13 mouse cellular contexts compared by ENCODE assay signal in genomic region chr10:4910451-4910850, GRCm38 (mm10).
"Had no signal": no experiment of that assay in that cellular context is flagged by ENCODE, and none has a peak within 500 bp of the region (broad histone marks: within the 10 kb centered on the region; RNA-seq: fewer than 3 reads in every experiment).

No protein-coding gene starts in this region.

- H3K4me1 ChIP-seq: limb, embryonic 13.5 days; midbrain, embryonic 10.5 days; neural tube, embryonic 13.5 days had no signal

- H3K36me3 ChIP-seq: limb, embryonic 13.5 days; midbrain, embryonic 10.5 days; neural tube, embryonic 13.5 days had no signal

- ATAC-seq: intestine, embryonic 16.5 days had no signal

- H3K27ac ChIP-seq: limb, embryonic 13.5 days; liver, embryonic 14.5 days; midbrain, embryonic 10.5 days; neural tube, embryonic 13.5 days had no signal

- H3K9ac ChIP-seq: limb, embryonic 13.5 days; liver, embryonic 14.5 days; neural tube, embryonic 13.5 days had no signal

- DNase-seq: kidney, adult 8-10 months; kidney, postnatal 25 days; left cerebral cortex, postnatal 4 days; lung, adult 18-20 months; midbrain, embryonic 14.5 days; right cerebral cortex, adult 18-20 months; thymus, postnatal 4 days had no signal

- H3K9me3 ChIP-seq: limb, embryonic 13.5 days; midbrain, embryonic 10.5 days; neural tube, embryonic 13.5 days had no signal

- H3K4me3 ChIP-seq: limb, embryonic 13.5 days; midbrain, embryonic 10.5 days; myocyte; neural tube, embryonic 13.5 days had no signal

- H3K27me3 ChIP-seq: limb, embryonic 13.5 days; neural tube, embryonic 13.5 days had no signal

- H3K4me2 ChIP-seq: limb, embryonic 13.5 days; neural tube, embryonic 13.5 days had no signal
